Mouse (Mus musculus): Measurements from ENCODE around the gene Neu1.

DNA sequence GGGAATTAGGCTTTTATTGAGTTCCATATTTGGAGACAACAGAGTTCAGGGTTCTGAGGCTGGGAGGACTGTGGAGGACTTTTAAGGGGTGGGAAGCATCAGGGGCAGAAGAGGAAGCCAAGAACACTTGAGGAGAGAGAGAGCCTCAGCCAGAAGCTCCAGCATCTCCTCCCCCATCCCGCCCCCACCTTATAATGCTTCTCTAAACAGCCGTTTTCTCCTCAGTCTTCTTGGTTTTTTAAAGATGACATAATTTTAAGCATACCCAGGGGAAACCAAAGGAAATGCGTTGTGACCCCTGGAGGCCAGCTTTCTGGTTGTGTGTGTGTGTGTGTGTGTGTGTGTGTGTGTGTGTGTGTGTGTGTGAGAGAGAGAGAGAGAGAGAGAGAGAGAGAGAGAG is 31.1 kb downstream of the Neu1 start:
- TF ChIP-seq CTCF (IDR thresholded peaks at IDR 0.05; ENCODE audit: insufficient read depth, low read depth, low read length) (no peak), POLR2A (IDR thresholded peaks at IDR 0.05; ENCODE audit: insufficient read depth, low read depth, low read length) (no peak)
